Mouse (Mus musculus) v-Abl transformed pro-B cells (cell line): ENCODE data around the gene Sh3pxd2b.

Source experiments
- in situ Hi-C, 2 experiments: fragments of 400-800 bp; cut with MboI; formaldehyde crosslinking; loops; one replicate each; pipeline ENCODE4 v1.15.1; 2025; ENCODE audit not compliant: unreplicated experiment in 2 of 2

Gene Sh3pxd2b

DNA sequence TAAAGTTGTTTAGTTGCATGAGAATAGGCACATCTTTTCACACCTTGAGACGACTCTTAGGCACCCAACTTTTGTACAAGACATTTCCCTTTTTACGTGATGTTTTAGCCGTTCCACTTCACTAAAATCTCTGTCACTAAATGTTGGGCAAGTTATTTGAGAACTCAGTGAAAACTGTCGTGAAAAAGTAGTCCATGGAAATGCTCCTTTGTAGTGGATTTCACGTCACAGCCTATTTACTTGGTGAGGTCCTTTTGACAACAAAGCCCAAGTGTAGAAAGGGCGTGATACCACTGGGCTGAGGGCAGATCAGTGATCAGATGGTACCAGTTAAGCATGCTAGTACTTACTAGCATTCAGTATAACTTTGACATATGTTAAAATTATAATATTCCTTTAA lies 108.7 kb downstream of the Sh3pxd2b start:
- in situ Hi-C loops, result loop anchor here in 1 of 2 experiments (25.0 kb wide), 1 partner anchor 681 kb away; the partner anchor contains the start of gene Fgf18

DNA sequence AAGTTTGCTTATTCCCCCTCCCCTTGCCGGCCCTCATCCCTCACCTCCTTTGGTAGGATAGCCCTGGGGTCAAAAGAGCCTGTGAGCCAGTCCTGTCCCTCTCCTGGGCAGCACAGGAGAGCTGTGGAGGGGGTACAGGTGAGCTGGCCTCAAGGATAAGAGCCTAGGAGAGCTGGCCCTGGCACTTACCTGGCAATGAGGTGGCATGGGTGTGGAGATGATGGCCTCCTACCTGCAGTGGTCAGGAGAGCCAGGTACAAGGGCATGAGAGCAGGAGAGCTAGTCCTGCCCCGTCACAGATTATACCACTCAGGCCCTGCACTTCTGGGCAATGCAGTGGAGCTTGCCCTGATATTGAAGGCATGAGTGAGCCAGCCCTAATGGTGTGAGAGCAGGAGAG lies 116.7 kb downstream of the Sh3pxd2b start:
- in situ Hi-C loops, result loop anchor here in 1 of 2 experiments (25.0 kb wide), 1 partner anchor 673 kb away; the partner anchor contains the start of gene Fgf18

DNA sequence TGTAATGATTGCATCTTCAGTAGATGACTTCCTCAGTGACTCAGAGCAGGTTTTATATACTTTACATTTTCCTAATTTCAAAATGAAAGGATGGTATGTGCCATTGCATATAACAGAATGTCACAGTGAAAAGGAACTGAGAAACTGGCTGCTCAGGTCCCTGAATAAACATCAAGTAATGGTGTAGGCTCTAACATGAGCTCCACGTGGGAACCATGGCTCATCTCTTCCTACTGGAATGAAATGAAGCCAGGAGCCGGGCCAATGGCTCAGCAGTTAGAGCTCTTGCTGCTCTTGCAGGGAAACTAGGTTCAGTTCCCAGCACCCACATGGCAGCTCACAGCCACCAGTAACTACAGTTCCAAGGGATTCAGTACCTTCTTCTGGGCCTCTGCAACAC lies 124.3 kb downstream of the Sh3pxd2b start:
- in situ Hi-C loops, result loop anchor here in 1 of 2 experiments (25.0 kb wide), 1 partner anchor 665 kb away; the partner anchor contains the start of gene Fgf18

DNA sequence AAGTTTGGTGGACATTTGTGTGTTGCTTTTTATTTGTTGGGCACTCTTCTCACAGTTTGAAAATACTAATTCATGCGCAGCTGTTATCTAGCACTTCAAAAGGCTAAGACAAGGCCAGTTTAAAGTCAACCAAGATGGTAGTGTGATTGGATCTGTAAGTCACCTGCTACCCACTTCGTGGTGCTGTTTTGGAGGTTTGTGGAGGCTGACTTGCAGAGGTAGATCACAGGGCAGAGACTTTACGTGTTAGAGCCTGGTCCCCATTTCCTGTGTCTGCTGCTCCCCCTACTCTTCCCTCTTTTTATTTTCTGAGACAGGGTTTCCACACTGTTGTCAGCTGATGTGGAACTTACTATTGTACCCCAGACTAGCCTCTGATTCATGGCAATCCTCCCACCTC lies 127.1 kb downstream of the Sh3pxd2b start:
- in situ Hi-C loops, result loop anchor here in 1 of 2 experiments (25.0 kb wide), 1 partner anchor 663 kb away; the partner anchor contains the start of gene Fgf18

DNA sequence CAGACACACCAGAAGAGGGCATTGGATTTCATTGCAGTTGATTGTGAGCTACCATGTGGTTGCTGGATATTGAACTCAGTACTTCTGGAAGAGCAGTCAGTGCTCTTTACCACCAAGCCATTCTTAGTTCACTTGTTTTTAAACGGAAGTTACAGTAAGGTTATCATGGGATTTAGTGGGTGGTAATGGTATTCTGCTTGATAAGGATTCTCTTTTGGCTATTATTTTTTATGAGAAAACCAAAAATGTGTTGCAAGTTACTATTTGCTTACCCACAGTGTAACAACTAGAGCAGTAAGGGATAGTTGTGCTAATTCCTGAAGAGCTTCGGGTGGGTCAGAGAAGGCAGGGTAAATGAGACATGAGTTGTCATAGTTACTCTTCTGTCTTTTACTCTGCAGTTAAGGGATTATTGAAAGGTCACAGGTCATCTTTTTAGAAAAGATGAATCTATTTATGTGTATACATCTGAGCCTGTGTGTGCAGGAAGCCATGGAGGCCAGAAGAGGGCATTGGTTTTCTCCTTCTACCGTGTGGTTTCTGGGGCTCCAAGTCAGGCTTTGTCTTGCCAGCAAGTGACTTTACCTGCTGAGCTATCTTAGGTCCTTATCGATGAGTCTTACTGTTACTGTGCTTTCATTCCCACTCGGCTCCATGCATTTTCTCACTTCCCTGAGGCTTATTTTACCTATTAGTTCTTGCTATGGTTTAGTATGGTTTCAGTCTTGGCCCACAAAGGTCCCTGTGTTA lies 128.0 kb downstream of the Sh3pxd2b start:
- in situ Hi-C loops, result no loop called here
